Mouse (Mus musculus) bone marrow, adult 2 months (tissue): Measurements from ENCODE around the gene Camta1. TPM values are rescaled to one million over a fixed set of nuclear protein-coding genes. Genes with fewer than 3 reads are reported as not detected.

Source experiments
- H3K27ac ChIP-seq: fragments of 200-500 bp; 2 replicates; pipeline ENCODE4 v1.5.1; 2012; ENCODE audit warnings: low read depth, mild to moderate bottlenecking, control low read depth, inconsistent platforms, low read length; ENCODE audit not compliant: control insufficient read depth, poor library complexity, insufficient read depth
- H3K4me1 ChIP-seq: fragments of 200-500 bp; 2 replicates; pipeline ENCODE4 v1.6.1; 2011; ENCODE audit warnings: low read length; ENCODE audit not compliant: control insufficient read depth, insufficient read depth
- H3K4me3 ChIP-seq: fragments of 200-500 bp; replicated peaks from 2 replicates; pipeline ENCODE3; 2011; ENCODE audit warnings: mild to moderate bottlenecking, low read depth, low read length, control low read depth; ENCODE audit not compliant: control insufficient read depth
- CTCF ChIP-seq: fragments of 200-500 bp; IDR thresholded peaks from 2 replicates; pipeline ENCODE4 v1.5.1; 2011; ENCODE audit warnings: low read length, control low read depth; ENCODE audit not compliant: control insufficient read depth, insufficient read depth
- POLR2A ChIP-seq: fragments of 200-500 bp; IDR thresholded peaks from 2 replicates; pipeline ENCODE4 v1.6.1; 2011; ENCODE audit warnings: low read depth, mild to moderate bottlenecking, control low read depth, low read length, borderline replicate concordance; ENCODE audit not compliant: control insufficient read depth
- WGBS: fragments of 180-500 bp; shearing (Covaris S2); methylation state at CpG from one replicate; pipeline ENCODE4 v1.1.7; 2018; 5-methylcytosine and 5-hydroxymethylcytosine counted together
- polyA plus RNA-seq: library from polyadenylated mRNA; stranded (reverse); fragments of >200 nt; gene quantifications from 2 replicates; pipeline ENCODE4 v1.2.4, GENCODE M21; 2011; ENCODE audit warnings: low replicate concordance; ENCODE audit not compliant: missing spikeins, insufficient read depth, insufficient read length

The Camta1 gene
- polyA plus RNA-seq, 1 experiment, result 26.6 TPM

GRCm38 (mm10) chr4:151549523-151549922 is 312.2 kb downstream of the Camta1 start:
- no peak for TF ChIP-seq POLR2A
- TF ChIP-seq CTCF, result no peak
- no peak overlapping the region for H3K27ac ChIP-seq
- 64% methylated on average over 10 of the region's 10 CpGs for WGBS
- no peaks in the 10 kb centered on the region for H3K4me1 ChIP-seq
- no peak overlapping the region for H3K4me3 ChIP-seq

- H3K4me1 ChIP-seq, result no peaks in the 10 kb centered on the region
- no peak overlapping the region for H3K4me3 ChIP-seq
- no peak overlapping the region for H3K27ac ChIP-seq
- TF ChIP-seq CTCF (no peak), POLR2A (no peak)
- WGBS, result 83% methylated on average over 3 of the region's 3 CpGs
Observed at GRCm38 (mm10) chr4:151545452-151545851, 316.2 kb downstream of the Camta1 start.

- Histone ChIP-seq H3K4me1 (no peaks in the 10 kb centered on the region), H3K4me3 (no peak overlapping the region), H3K27ac (no peak overlapping the region)
- WGBS, result 49% methylated on average over 5 of the region's 5 CpGs
- TF ChIP-seq CTCF, result no peak
- no peak for TF ChIP-seq POLR2A
Observed at GRCm38 (mm10) chr4:151544191-151544590, 317.5 kb downstream of the Camta1 start.

- WGBS, result 70% methylated on average over 6 of the region's 6 CpGs
- H3K27ac ChIP-seq, result no peak overlapping the region
- H3K4me1 ChIP-seq, result no peaks in the 10 kb centered on the region
- TF ChIP-seq CTCF, result no peak
- TF ChIP-seq POLR2A, result no peak
- no peak overlapping the region for H3K4me3 ChIP-seq
Observed at GRCm38 (mm10) chr4:151540546-151540945, 321.1 kb downstream of the Camta1 start.

- Histone ChIP-seq H3K27ac (no peak overlapping the region), H3K4me1 (no peaks in the 10 kb centered on the region), H3K4me3 (no peak overlapping the region)
- 68% methylated on average over 5 of the region's 5 CpGs for WGBS
- TF ChIP-seq POLR2A (no peak), CTCF (no peak)
Observed at GRCm38 (mm10) chr4:151539881-151540280, 321.8 kb downstream of the Camta1 start.

GRCm38 (mm10) chr4:151539167-151539525 is 322.5 kb downstream of the Camta1 start:
- no peaks in the 10 kb centered on the region for H3K4me1 ChIP-seq
- no peak for TF ChIP-seq CTCF
- no peak for TF ChIP-seq POLR2A
- H3K4me3 ChIP-seq, result no peak overlapping the region
- 64% methylated on average over 10 of the region's 10 CpGs for WGBS
- H3K27ac ChIP-seq, result no peak overlapping the region

- 62% methylated on average over 18 of the region's 18 CpGs for WGBS
- no peak overlapping the region for H3K4me3 ChIP-seq
- TF ChIP-seq CTCF, result no peak
- H3K27ac ChIP-seq, result no peak overlapping the region
- no peaks in the 10 kb centered on the region for H3K4me1 ChIP-seq
Observed at GRCm38 (mm10) chr4:151538446-151539166, 323.1 kb downstream of the Camta1 start.

- TF ChIP-seq POLR2A (no peak), CTCF (no peak)
- no peak overlapping the region for H3K4me3 ChIP-seq
- no peaks in the 10 kb centered on the region for H3K4me1 ChIP-seq
- WGBS, result 72% methylated on average over 9 of the region's 9 CpGs
- no peak overlapping the region for H3K27ac ChIP-seq
Observed at GRCm38 (mm10) chr4:151535916-151536450, 325.7 kb downstream of the Camta1 start.
